In the genomic region with DNA sequence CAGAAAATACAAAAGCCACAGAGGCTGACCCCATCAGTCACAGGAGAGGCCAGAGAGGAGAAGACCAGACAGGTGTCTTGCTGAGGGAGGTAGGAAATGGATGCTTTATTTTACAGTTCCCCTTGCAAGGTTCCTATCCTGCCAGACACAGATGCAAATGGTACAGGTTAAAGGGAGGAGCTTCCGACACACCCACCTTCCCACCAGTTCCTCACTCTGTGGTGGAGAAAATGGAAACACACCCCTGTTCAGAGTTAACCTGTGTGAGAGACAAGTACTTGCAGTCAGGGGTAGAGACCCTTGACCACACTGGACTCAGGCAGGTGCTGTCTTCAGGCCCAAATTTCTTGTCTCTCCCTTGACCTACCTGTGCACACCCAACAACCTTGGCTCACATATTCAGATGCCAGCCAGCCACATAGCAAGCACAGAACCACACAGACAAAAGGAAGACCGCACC, we compare ENCODE assay signal across 30 mouse cellular contexts. TPM values are rescaled to one million over a fixed set of nuclear protein-coding genes. Genes with fewer than 3 reads are reported as not detected.
DNase-seq lines count a peak whose midpoint lies in the region; ATAC-seq lines count a peak whose summit lies in the region.
"Had no signal": no experiment of that assay in that cellular context is flagged by ENCODE, and none has a peak within 500 bp of the region (broad histone marks: within the 10 kb centered on the region; RNA-seq: fewer than 3 reads in every experiment).

No protein-coding gene starts in this region.

- DNase-seq in cerebellum, adult 9-10 months = peak; percentile 73
- no peak for DNase-seq in cerebellum, postnatal 14 days
- DNase-seq in hindbrain, embryonic 14.5 days (ENCODE audit: low spot score) = no peak
- DNase-seq in yolk sac, embryonic 10.5 days (ENCODE audit: low spot score) = no peak
- DNase-seq in heart, embryonic 10.5 days (ENCODE audit: low spot score) = no peak
- DNase-seq: adrenal gland, postnatal 10 days; gastrocnemius, postnatal 14 days; heart, adult 11 months; heart, postnatal 10 days; kidney, adult 2 months; kidney, postnatal 36 days; liver, embryonic 13.5 days; lung, adult 18-20 months; lung, postnatal 4 days; right cerebral cortex, postnatal 25 days had no signal

- no peaks in the 10 kb centered on the region for H3K9me3 ChIP-seq in hindbrain, embryonic 14.5 days (ENCODE audit: control insufficient read depth, low read length)
- no peaks in the 10 kb centered on the region for H3K9me3 ChIP-seq in hindbrain, embryonic 12.5 days (replicated peaks)
- no peaks in the 10 kb centered on the region for H3K9me3 ChIP-seq in forebrain, embryonic 12.5 days
- no peaks in the 10 kb centered on the region for H3K9me3 ChIP-seq in forebrain, embryonic 16.5 days (ENCODE audit: control insufficient read depth, low read length)
- no peaks in the 10 kb centered on the region for H3K9me3 ChIP-seq in heart, embryonic 10.5 days
- H3K9me3 ChIP-seq: heart, embryonic 13.5 days; intestine, embryonic 15.5 days; limb, embryonic 10.5 days; limb, embryonic 15.5 days; liver, embryonic 13.5 days; megakaryocyte, embryonic 14.5 days; stomach, embryonic 15.5 days had no signal

- no peak overlapping the region for H3K9ac ChIP-seq in hindbrain, embryonic 14.5 days
- H3K9ac ChIP-seq in hindbrain, embryonic 12.5 days = no peak overlapping the region
- H3K9ac ChIP-seq in forebrain, embryonic 12.5 days = no peak overlapping the region
- no peak overlapping the region for H3K9ac ChIP-seq in forebrain, embryonic 16.5 days (replicated peaks; ENCODE audit: low read depth, low read length)
- H3K9ac ChIP-seq: heart, embryonic 13.5 days; intestine, embryonic 15.5 days; limb, embryonic 15.5 days; liver, embryonic 13.5 days; stomach, embryonic 15.5 days had no signal

- H3K4me1 ChIP-seq in hindbrain, embryonic 14.5 days (replicated peaks; ENCODE audit: control insufficient read depth, insufficient read depth, low read length) = peaks cover 21% of the 10 kb centered on the region; the same call in 1 of the 2 replicates
- H3K4me1 ChIP-seq in hindbrain, embryonic 12.5 days = peaks cover 35% of the 10 kb centered on the region
- peaks cover 51% of the 10 kb centered on the region for H3K4me1 ChIP-seq in forebrain, embryonic 12.5 days
- H3K4me1 ChIP-seq in forebrain, embryonic 16.5 days (replicated peaks; ENCODE audit: control insufficient read depth, insufficient read depth, low read length) = peaks cover 46% of the 10 kb centered on the region
- H3K4me1 ChIP-seq in heart, embryonic 10.5 days = peaks cover 40% of the 10 kb centered on the region

- H3K27me3 ChIP-seq in hindbrain, embryonic 14.5 days (ENCODE audit: control insufficient read depth, insufficient read depth, low read length) = peaks cover 91% of the 10 kb centered on the region
- H3K27me3 ChIP-seq in hindbrain, embryonic 12.5 days = peaks cover 97% of the 10 kb centered on the region
- H3K27me3 ChIP-seq in forebrain, embryonic 12.5 days = peaks cover 98% of the 10 kb centered on the region
- peaks cover 22% of the 10 kb centered on the region for H3K27me3 ChIP-seq in forebrain, embryonic 16.5 days (replicated peaks; ENCODE audit: control insufficient read depth, insufficient read depth, low read length)
- H3K27me3 ChIP-seq in heart, embryonic 10.5 days (ENCODE audit: insufficient read depth, poor library complexity, severe bottlenecking) = peaks cover 99% of the 10 kb centered on the region

- ATAC-seq in hindbrain, embryonic 14.5 days (ENCODE audit: low FRiP score) = no peak
- no peak for ATAC-seq in hindbrain, embryonic 12.5 days (ENCODE audit: low FRiP score)
- no peak for ATAC-seq in forebrain, embryonic 12.5 days (ENCODE audit: low FRiP score)
- no peak for ATAC-seq in forebrain, embryonic 16.5 days
- ATAC-seq: intestine, embryonic 15.5 days; lung, postnatal 0 days had no signal

- no peaks in the 10 kb centered on the region for H3K36me3 ChIP-seq in hindbrain, embryonic 14.5 days (replicated peaks; ENCODE audit: control insufficient read depth, insufficient read depth)
- no peaks in the 10 kb centered on the region for H3K36me3 ChIP-seq in hindbrain, embryonic 12.5 days
- no peaks in the 10 kb centered on the region for H3K36me3 ChIP-seq in forebrain, embryonic 12.5 days (replicated peaks)
- no peaks in the 10 kb centered on the region for H3K36me3 ChIP-seq in forebrain, embryonic 16.5 days (ENCODE audit: control insufficient read depth, insufficient read depth)
- H3K36me3 ChIP-seq in heart, embryonic 10.5 days = no peaks in the 10 kb centered on the region
- H3K36me3 ChIP-seq: G1E; heart, embryonic 13.5 days; intestine, embryonic 15.5 days; limb, embryonic 10.5 days; limb, embryonic 15.5 days; liver, embryonic 13.5 days; stomach, embryonic 15.5 days had no signal

- H3K27ac ChIP-seq in hindbrain, embryonic 14.5 days = peak overlapping the region; percentile 87
- H3K27ac ChIP-seq in hindbrain, embryonic 12.5 days = no peak overlapping the region
- H3K27ac ChIP-seq in forebrain, embryonic 12.5 days = peak overlapping the region; percentile 76; the same call in 1 of the 2 replicates
- H3K27ac ChIP-seq in forebrain, embryonic 16.5 days (ENCODE audit: low read length) = peak overlapping the region; percentile 98
- H3K27ac ChIP-seq in heart, embryonic 10.5 days = no peak overlapping the region
- H3K27ac ChIP-seq: heart, embryonic 13.5 days; intestine, embryonic 15.5 days; limb, embryonic 10.5 days; limb, embryonic 15.5 days; liver, embryonic 13.5 days; stomach, embryonic 15.5 days had no signal

- no peak overlapping the region for H3K4me3 ChIP-seq in hindbrain, embryonic 14.5 days (replicated peaks; ENCODE audit: low read length)
- no peak overlapping the region for H3K4me3 ChIP-seq in hindbrain, embryonic 12.5 days
- H3K4me3 ChIP-seq in forebrain, embryonic 12.5 days (replicated peaks) = no peak overlapping the region
- no peak overlapping the region for H3K4me3 ChIP-seq in forebrain, embryonic 16.5 days (replicated peaks; ENCODE audit: low read length)
- H3K4me3 ChIP-seq in heart, embryonic 10.5 days = no peak overlapping the region
- H3K4me3 ChIP-seq: erythroblast, embryonic 14.5 days; heart, embryonic 13.5 days; intestine, embryonic 15.5 days; layer of hippocampus, adult 2 months; limb, embryonic 10.5 days; limb, embryonic 15.5 days; liver, embryonic 13.5 days; megakaryocyte, embryonic 14.5 days; stomach, embryonic 15.5 days had no signal

- no peak overlapping the region for H3K4me2 ChIP-seq in hindbrain, embryonic 14.5 days (replicated peaks)
- H3K4me2 ChIP-seq in hindbrain, embryonic 12.5 days (replicated peaks) = no peak overlapping the region
- no peak overlapping the region for H3K4me2 ChIP-seq in forebrain, embryonic 12.5 days
- no peak overlapping the region for H3K4me2 ChIP-seq in forebrain, embryonic 16.5 days (ENCODE audit: low read length)
- H3K4me2 ChIP-seq: heart, embryonic 13.5 days; intestine, embryonic 15.5 days; limb, embryonic 15.5 days; liver, embryonic 13.5 days; stomach, embryonic 15.5 days had no signal

- 54% methylated on average over 2 of the region's 2 CpGs for WGBS in hindbrain, embryonic 14.5 days
- 52% methylated on average over 2 of the region's 2 CpGs for WGBS in hindbrain, embryonic 12.5 days
- 53% methylated on average over 2 of the region's 2 CpGs for WGBS in forebrain, embryonic 12.5 days
- WGBS in forebrain, embryonic 16.5 days = 53% methylated on average over 2 of the region's 2 CpGs
- 50% methylated on average over 2 of the region's 2 CpGs for WGBS in heart, embryonic 10.5 days

RNA-seq across cellular contexts. Expression of gene Neurod2, which starts 1.3 kb away (rescaled TPM):
- polyA plus RNA-seq in hindbrain, embryonic 14.5 days (2014; fragmentation: Nextera tagmentation; extraction: Ambion mirVana) = 21.7 and 25.5 TPM in 2 replicates
- polyA plus RNA-seq in hindbrain, embryonic 12.5 days (2016; fragmentation: Nextera tagmentation; extraction: Ambion mirVana) = 7.2 and 10.2 TPM in 2 replicates
- polyA plus RNA-seq in forebrain, embryonic 12.5 days (2016; fragmentation: Nextera tagmentation; extraction: Ambion mirVana) = 19.9 and 20.5 TPM in 2 replicates
- polyA plus RNA-seq in forebrain, embryonic 16.5 days (2015; fragmentation: Nextera tagmentation; extraction: Ambion mirVana) = 110 and 133 TPM in 2 replicates
- not detected in 2 replicates for polyA plus RNA-seq in heart, embryonic 10.5 days (2016; fragmentation: Nextera tagmentation; extraction: Ambion mirVana)
- polyA plus RNA-seq: erythroblast, embryonic 14.5 days; G1E; heart, embryonic 13.5 days; kidney, adult 2 months; kidney, embryonic 16.5 days; limb, embryonic 10.5 days; limb, embryonic 15.5 days; liver, embryonic 13.5 days; lung, postnatal 0 days had no signal

RNA-seq across cellular contexts. Expression of gene Ppp1r1b, which starts 17.4 kb away (rescaled TPM):
- polyA plus RNA-seq in hindbrain, embryonic 14.5 days (2014; fragmentation: Nextera tagmentation; extraction: Ambion mirVana) = 3.0 and 3.3 TPM in 2 replicates
- polyA plus RNA-seq in hindbrain, embryonic 12.5 days (2016; fragmentation: Nextera tagmentation; extraction: Ambion mirVana) = 0.37 and 0.52 TPM in 2 replicates
- 3.0 and 3.1 TPM in 2 replicates for polyA plus RNA-seq in forebrain, embryonic 12.5 days (2016; fragmentation: Nextera tagmentation; extraction: Ambion mirVana)
- 69.7 and 72.4 TPM in 2 replicates for polyA plus RNA-seq in forebrain, embryonic 16.5 days (2015; fragmentation: Nextera tagmentation; extraction: Ambion mirVana)
- 8.1 and 20.1 TPM in 2 replicates for polyA plus RNA-seq in heart, embryonic 10.5 days (2016; fragmentation: Nextera tagmentation; extraction: Ambion mirVana)
- polyA plus RNA-seq: G1E had no signal

RNA-seq across cellular contexts. Expression of gene Stard3, which starts 27.4 kb away (rescaled TPM):
- polyA plus RNA-seq in hindbrain, embryonic 14.5 days (2014; fragmentation: Nextera tagmentation; extraction: Ambion mirVana) = 33.9 and 36.8 TPM in 2 replicates
- polyA plus RNA-seq in hindbrain, embryonic 12.5 days (2016; fragmentation: Nextera tagmentation; extraction: Ambion mirVana) = 49.0 and 50.0 TPM in 2 replicates
- 42.0 and 42.5 TPM in 2 replicates for polyA plus RNA-seq in forebrain, embryonic 12.5 days (2016; fragmentation: Nextera tagmentation; extraction: Ambion mirVana)
- 52.8 and 56.3 TPM in 2 replicates for polyA plus RNA-seq in forebrain, embryonic 16.5 days (2015; fragmentation: Nextera tagmentation; extraction: Ambion mirVana)
- polyA plus RNA-seq in heart, embryonic 10.5 days (2016; fragmentation: Nextera tagmentation; extraction: Ambion mirVana) = 51.0 and 53.0 TPM in 2 replicates

RNA-seq across cellular contexts. Expression of gene Tcap, which starts 52.8 kb away (rescaled TPM):
- polyA plus RNA-seq in hindbrain, embryonic 14.5 days (2014; fragmentation: Nextera tagmentation; extraction: Ambion mirVana) = not detected in 2 replicates
- 0.31 and 1.7 TPM in 2 replicates for polyA plus RNA-seq in hindbrain, embryonic 12.5 days (2016; fragmentation: Nextera tagmentation; extraction: Ambion mirVana)
- polyA plus RNA-seq in forebrain, embryonic 12.5 days (2016; fragmentation: Nextera tagmentation; extraction: Ambion mirVana) = 0.20 and 0.36 TPM in 2 replicates
- 0.23 and 0.26 TPM in 2 replicates for polyA plus RNA-seq in forebrain, embryonic 16.5 days (2015; fragmentation: Nextera tagmentation; extraction: Ambion mirVana)
- polyA plus RNA-seq in heart, embryonic 10.5 days (2016; fragmentation: Nextera tagmentation; extraction: Ambion mirVana) = 86.0 and 159 TPM in 2 replicates
- polyA plus RNA-seq: erythroblast, embryonic 14.5 days; G1E; midbrain, embryonic 14.5 days had no signal

RNA-seq across cellular contexts. Expression of gene Pnmt, which starts 55.5 kb away (rescaled TPM):
- polyA plus RNA-seq in hindbrain, embryonic 14.5 days (2014; fragmentation: Nextera tagmentation; extraction: Ambion mirVana) = 3.0 and 3.4 TPM in 2 replicates
- polyA plus RNA-seq in hindbrain, embryonic 12.5 days (2016; fragmentation: Nextera tagmentation; extraction: Ambion mirVana) = 1.0 and 1.1 TPM in 2 replicates
- polyA plus RNA-seq in forebrain, embryonic 12.5 days (2016; fragmentation: Nextera tagmentation; extraction: Ambion mirVana) = 0.17 TPM in 1 of 2 replicates, not detected in the other
- polyA plus RNA-seq in forebrain, embryonic 16.5 days (2015; fragmentation: Nextera tagmentation; extraction: Ambion mirVana) = 0.21 and 0.86 TPM in 2 replicates
- 5.0 and 5.1 TPM in 2 replicates for polyA plus RNA-seq in heart, embryonic 10.5 days (2016; fragmentation: Nextera tagmentation; extraction: Ambion mirVana)
- polyA plus RNA-seq: erythroblast, embryonic 14.5 days; G1E; intestine, embryonic 15.5 days; kidney, adult 2 months; liver, embryonic 13.5 days; lung, postnatal 0 days had no signal

Comparison
In these comparisons a context has a peak if more than half of its experiments do, and no peak if none do; other contexts are left out.
1. H3K27ac ChIP-seq: peak in hindbrain, embryonic 14.5 days (single experiment), forebrain, embryonic 12.5 days (single experiment) and forebrain, embryonic 16.5 days (single experiment); none in hindbrain, embryonic 12.5 days (single experiment) and heart, embryonic 10.5 days (single experiment).